Mouse (Mus musculus) ES-E14 (cell line): ENCODE measurements at regions not wholly inside any gene's neighbourhood (a gene's known extent, or its start where the extent isn't known, plus 50 kb on each side); places are given as distances from the start of the nearest gene placed in this dataset.

Experiments used
- DNase-seq: peaks from one replicate; pipeline ENCODE4 v3.0.0-alpha.2; 2013; ENCODE audit warnings: low read depth, low spot score
- H3K27ac ChIP-seq: 2 replicates; pipeline ENCODE4 v1.5.1; 2012; ENCODE audit warnings: low read depth, mild to moderate bottlenecking, low read length, moderate library complexity, mixed read lengths; ENCODE audit not compliant: poor library complexity, insufficient read depth, severe bottlenecking
- H3K36me3 ChIP-seq: 2 replicates; pipeline ENCODE4 v1.6.1; 2012; ENCODE audit warnings: mild to moderate bottlenecking, low read length, moderate library complexity, mixed read lengths; ENCODE audit not compliant: control insufficient read depth, poor library complexity, insufficient read depth, severe bottlenecking
- H3K4me1 ChIP-seq, 2 experiments: fragments of 150-350 bp in 1 of 2; sonication (generic) in 1 of 2; 2 replicates each; pipeline ENCODE4 v1.6.1; 2012; ENCODE audit warnings: low read length in 2 of 2, mild to moderate bottlenecking in 1 of 2, mixed read lengths in 1 of 2; ENCODE audit not compliant: control insufficient read depth in 2 of 2, insufficient read depth in 2 of 2, poor library complexity in 1 of 2
- H3K4me3 ChIP-seq, 2 experiments: fragments of 150-350 bp in 1 of 2; sonication (generic) in 1 of 2; 2 replicates each; pipeline ENCODE4 v1.5.1; 2012; ENCODE audit warnings: low read length in 2 of 2, low read depth in 1 of 2, mild to moderate bottlenecking in 1 of 2, mixed read lengths in 1 of 2; ENCODE audit not compliant: insufficient read depth in 1 of 2, poor library complexity in 1 of 2, severe bottlenecking in 1 of 2
- H3K9ac ChIP-seq: 2 replicates; pipeline ENCODE4 v1.6.1; 2012; ENCODE audit warnings: low read depth, mild to moderate bottlenecking, low read length, mixed read lengths; ENCODE audit not compliant: poor library complexity, insufficient read depth, severe bottlenecking
- H3K9me3 ChIP-seq: fragments of 150-350 bp; sonication (generic); 2 replicates; pipeline ENCODE4 v1.6.1; 2012; ENCODE audit warnings: low read depth, mild to moderate bottlenecking, low read length; ENCODE audit not compliant: control insufficient read depth, insufficient read depth
- CHD2 ChIP-seq: IDR thresholded peaks from 2 replicates; pipeline ENCODE4 v1.6.1; 2014; ENCODE audit warnings: mild to moderate bottlenecking, low read depth, low read length, inconsistent platforms
- HCFC1 ChIP-seq: IDR thresholded peaks from 2 replicates; pipeline ENCODE4 v1.6.1; 2012; ENCODE audit warnings: low read length, inconsistent platforms, borderline replicate concordance; ENCODE audit not compliant: insufficient read depth
- MAFK ChIP-seq: IDR thresholded peaks from 2 replicates; pipeline ENCODE4 v1.6.1; 2014; ENCODE audit warnings: mild to moderate bottlenecking, low read depth, low read length, inconsistent platforms; ENCODE audit not compliant: insufficient read depth
- ZC3H11A ChIP-seq: IDR thresholded peaks from 2 replicates; pipeline ENCODE4 v1.6.1; 2012; ENCODE audit warnings: low read depth, mild to moderate bottlenecking, inconsistent platforms, low read length, borderline replicate concordance
- ZNF384 ChIP-seq: IDR thresholded peaks from 2 replicates; pipeline ENCODE4 v1.6.1; 2012; ENCODE audit warnings: low read depth, low read length, inconsistent platforms
- in situ Hi-C, 2 experiments: fragments of 600-800 bp; cut with MboI; formaldehyde crosslinking; loops; one replicate each; pipeline ENCODE4 v1.15.1; 2025; ENCODE audit warnings: low sequenced_read_pairs in 2 of 2, inconsistent platforms in 1 of 2; ENCODE audit not compliant: unreplicated experiment in 2 of 2

- TF ChIP-seq ZNF384 (no peak), ZC3H11A (no peak), HCFC1 (no peak), CHD2 (no peak), MAFK (no peak)
- DNase-seq: no peak
- H3K4me3 ChIP-seq: no peak overlapping the region
- in situ Hi-C loops: no loop called here
- H3K4me1 ChIP-seq: no peaks in the 10 kb centered on the region
- H3K36me3 ChIP-seq: no peaks in the 10 kb centered on the region
- no peaks in the 10 kb centered on the region for H3K9me3 ChIP-seq
- H3K27ac ChIP-seq: no peak overlapping the region
- no peak overlapping the region for H3K9ac ChIP-seq
Measured at GRCm38 (mm10) chr2:78983347-78983746, 115.4 kb downstream of the Ube2e3 start.

GRCm38 (mm10) chr2:78983944-78984498 is 116.1 kb downstream of the Ube2e3 start:
- Histone ChIP-seq H3K9ac (no peak overlapping the region), H3K9me3 (no peaks in the 10 kb centered on the region), H3K4me3 (no peak overlapping the region), H3K36me3 (no peaks in the 10 kb centered on the region), H3K27ac (no peak overlapping the region), H3K4me1 (no peaks in the 10 kb centered on the region)
- no peak for TF ChIP-seq ZC3H11A
- TF ChIP-seq HCFC1: no peak
- TF ChIP-seq ZNF384: no peak
- TF ChIP-seq MAFK: no peak
- TF ChIP-seq CHD2: no peak
- in situ Hi-C loops: no loop called here
- no peak for DNase-seq

DNA sequence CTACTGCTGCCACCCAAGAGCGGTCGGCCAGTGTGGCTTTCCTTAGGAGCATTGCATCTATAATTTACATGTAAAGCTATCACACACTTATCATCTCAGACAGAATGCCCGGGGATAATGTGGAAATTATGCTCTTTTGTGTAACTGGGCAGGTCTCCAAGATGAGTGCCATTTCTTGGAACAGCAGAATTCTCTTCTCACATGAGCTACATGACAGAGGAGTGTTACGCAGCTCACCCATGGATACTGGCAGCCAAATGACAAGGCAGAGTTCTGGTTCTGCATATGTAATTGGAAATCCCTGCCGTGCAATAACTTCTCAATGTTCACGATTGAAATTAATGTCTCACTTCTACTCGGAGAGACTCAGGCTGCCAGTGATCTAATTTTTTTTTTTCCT is 119.1 kb downstream of the Ube2e3 start:
- Histone ChIP-seq H3K4me1 (no peaks in the 10 kb centered on the region), H3K9ac (no peak overlapping the region), H3K4me3 (no peak overlapping the region), H3K9me3 (no peaks in the 10 kb centered on the region), H3K27ac (no peak overlapping the region), H3K36me3 (no peaks in the 10 kb centered on the region)
- TF ChIP-seq ZNF384: no peak
- TF ChIP-seq CHD2: no peak
- no peak for TF ChIP-seq HCFC1
- no peak for TF ChIP-seq ZC3H11A
- TF ChIP-seq MAFK: no peak
- DNase-seq: no peak
- in situ Hi-C loops: no loop called here

DNA sequence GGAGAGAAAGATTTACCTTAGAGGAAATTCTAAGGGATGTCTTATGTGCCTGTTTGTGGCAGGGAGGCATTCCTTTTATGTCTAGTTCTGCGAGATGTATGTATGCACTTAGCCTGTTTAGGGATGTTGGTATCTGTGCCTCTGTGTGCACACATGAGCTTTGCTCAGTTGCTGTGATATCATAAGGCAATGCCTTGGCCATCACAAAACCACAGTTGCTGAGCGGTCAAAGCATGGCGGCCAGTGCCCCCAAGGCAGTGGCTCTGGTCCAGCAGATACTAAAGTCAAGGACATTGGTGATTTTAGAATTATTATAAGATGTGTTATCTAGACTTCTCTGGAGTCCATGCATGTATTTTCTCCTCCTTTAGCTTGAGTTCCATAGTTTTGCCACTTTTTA is 119.5 kb downstream of the Ube2e3 start:
- H3K4me1 ChIP-seq: no peaks in the 10 kb centered on the region
- no peaks in the 10 kb centered on the region for H3K36me3 ChIP-seq
- no peak for TF ChIP-seq ZNF384
- TF ChIP-seq ZC3H11A: no peak
- TF ChIP-seq CHD2: no peak
- no peak for TF ChIP-seq MAFK
- TF ChIP-seq HCFC1: no peak
- DNase-seq: no peak
- no peaks in the 10 kb centered on the region for H3K9me3 ChIP-seq
- in situ Hi-C loops: no loop called here
- H3K27ac ChIP-seq: no peak overlapping the region
- no peak overlapping the region for H3K4me3 ChIP-seq
- H3K9ac ChIP-seq: no peak overlapping the region

- DNase-seq: no peak
- Histone ChIP-seq H3K36me3 (no peaks in the 10 kb centered on the region), H3K9ac (no peak overlapping the region), H3K9me3 (no peaks in the 10 kb centered on the region), H3K27ac (no peak overlapping the region), H3K4me1 (no peaks in the 10 kb centered on the region), H3K4me3 (no peak overlapping the region)
- in situ Hi-C loops: no loop called here
- TF ChIP-seq ZNF384 (no peak), CHD2 (no peak), MAFK (no peak), HCFC1 (no peak), ZC3H11A (no peak)
Measured at GRCm38 (mm10) chr2:78988224-78988623, 120.3 kb downstream of the Ube2e3 start.
